Mouse (Mus musculus): ENCODE measurements around the gene Abcc9. TPM values are rescaled to one million over a fixed set of nuclear protein-coding genes. Genes with fewer than 3 reads are reported as not detected.
"Not testable (repeated sequence)": the region's sequence is repeated elsewhere in the genome, so short reads cannot be mapped to it uniquely, and the experiment has no call there.

Gene Abcc9
- polyA plus RNA-seq, 1 experiment from 2014 or later: 2.4 TPM

DNA sequence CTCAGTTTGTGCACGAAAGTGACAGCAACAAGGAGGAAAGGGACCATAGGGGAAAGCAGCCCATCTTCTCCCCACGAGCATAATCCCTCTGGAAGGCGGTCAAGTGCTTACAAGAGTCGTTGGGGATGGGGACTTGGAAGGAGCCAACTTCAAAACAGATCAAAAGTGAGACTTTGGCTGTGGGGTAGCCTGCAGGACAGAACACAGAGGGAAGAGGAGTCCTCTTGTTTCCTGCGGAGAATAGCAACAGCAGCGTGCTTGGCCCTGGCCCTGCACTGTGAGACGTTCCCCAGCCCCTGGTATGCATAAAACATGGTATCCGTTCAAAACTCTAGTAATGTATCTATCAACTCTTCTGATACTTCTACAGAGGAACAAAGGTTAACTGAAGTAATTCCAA, 1.4 kb downstream of the Abcc9 start:
- H3K4me3 ChIP-seq: no peak overlapping the region
- H3K27ac ChIP-seq: no peak overlapping the region
- 60% methylated on average over 8 of the region's 8 CpGs for WGBS (ENCODE audit: insufficient replicate concordance)
- 0 out of 2 replicates have a peak overlapping the region, but pooled peaks have one; percentile 2 for H3K4me2 ChIP-seq
- H3K36me3 ChIP-seq: no peaks in the 10 kb centered on the region
- ATAC-seq: no peak
- H3K4me1 ChIP-seq: no peaks in the 10 kb centered on the region; the same call in 1 of the 2 replicates
- H3K9me3 ChIP-seq (replicated peaks): no peaks in the 10 kb centered on the region
- H3K27me3 ChIP-seq (replicated peaks): peaks cover 10% of the 10 kb centered on the region
- H3K9ac ChIP-seq: no peak overlapping the region

DNA sequence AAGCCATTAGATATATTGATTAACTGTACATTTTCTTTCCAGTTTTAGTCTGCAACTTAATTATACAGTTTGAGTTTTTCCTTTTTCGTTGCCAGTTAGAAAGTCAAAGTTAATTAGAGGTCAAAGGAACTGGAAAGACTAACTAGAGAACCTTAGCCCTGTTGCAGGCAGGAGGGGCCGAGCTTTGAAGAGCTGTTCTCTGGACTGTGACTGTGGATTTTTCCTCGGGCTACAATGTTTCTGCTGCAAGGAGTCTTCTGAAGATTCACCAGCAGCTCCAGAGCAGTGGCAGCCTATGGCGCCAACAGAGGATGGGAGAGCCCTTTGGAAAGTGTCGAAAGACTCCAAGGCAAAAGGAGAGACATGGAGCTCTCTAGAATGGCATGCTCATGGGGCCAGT, 10.0 kb downstream of the Abcc9 start:
- Histone ChIP-seq H3K36me3 (no peaks in the 10 kb centered on the region), H3K27ac (no peak overlapping the region), H3K4me1 (no peaks in the 10 kb centered on the region), H3K27me3 (replicated peaks) (no peaks in the 10 kb centered on the region), H3K9ac (no peak overlapping the region), H3K4me3 (no peak overlapping the region), H3K9me3 (replicated peaks) (no peaks in the 10 kb centered on the region), H3K4me2 (no peak overlapping the region)
- ATAC-seq: no peak
- WGBS (ENCODE audit: insufficient replicate concordance): 67% methylated on average over 5 of the region's 5 CpGs

DNA sequence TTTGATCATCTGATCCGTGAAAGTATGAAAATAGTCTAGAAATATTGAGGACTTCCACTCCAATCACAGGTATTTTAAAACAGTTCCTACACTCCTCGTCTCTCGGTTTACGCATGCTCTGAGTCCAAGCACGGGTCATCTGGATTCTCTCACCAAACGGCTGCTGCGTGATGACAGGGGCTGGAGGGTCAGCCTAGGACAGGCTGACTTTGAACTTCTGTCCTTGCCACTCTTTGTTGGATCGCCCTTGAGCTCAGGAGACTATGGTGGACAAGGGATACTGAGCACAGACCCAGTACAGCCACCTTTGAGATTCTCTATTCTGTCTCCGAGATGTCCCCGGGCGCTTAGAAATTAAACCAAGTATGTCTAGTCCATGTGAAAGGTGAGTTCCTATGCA, 12.4 kb downstream of the Abcc9 start:
- ATAC-seq: no peak
- Histone ChIP-seq H3K9me3 (replicated peaks) (0 out of 2 replicates have a peak, but pooled peaks cover 3% of the 10 kb centered on the region), H3K4me1 (no peaks in the 10 kb centered on the region), H3K27ac (no peak overlapping the region), H3K4me2 (no peak overlapping the region), H3K4me3 (no peak overlapping the region), H3K9ac (no peak overlapping the region), H3K27me3 (replicated peaks) (no peaks in the 10 kb centered on the region), H3K36me3 (0 out of 2 replicates have a peak, but pooled peaks cover 3% of the 10 kb centered on the region)
- WGBS (ENCODE audit: insufficient replicate concordance): 80% methylated on average over 11 of the region's 11 CpGs

DNA sequence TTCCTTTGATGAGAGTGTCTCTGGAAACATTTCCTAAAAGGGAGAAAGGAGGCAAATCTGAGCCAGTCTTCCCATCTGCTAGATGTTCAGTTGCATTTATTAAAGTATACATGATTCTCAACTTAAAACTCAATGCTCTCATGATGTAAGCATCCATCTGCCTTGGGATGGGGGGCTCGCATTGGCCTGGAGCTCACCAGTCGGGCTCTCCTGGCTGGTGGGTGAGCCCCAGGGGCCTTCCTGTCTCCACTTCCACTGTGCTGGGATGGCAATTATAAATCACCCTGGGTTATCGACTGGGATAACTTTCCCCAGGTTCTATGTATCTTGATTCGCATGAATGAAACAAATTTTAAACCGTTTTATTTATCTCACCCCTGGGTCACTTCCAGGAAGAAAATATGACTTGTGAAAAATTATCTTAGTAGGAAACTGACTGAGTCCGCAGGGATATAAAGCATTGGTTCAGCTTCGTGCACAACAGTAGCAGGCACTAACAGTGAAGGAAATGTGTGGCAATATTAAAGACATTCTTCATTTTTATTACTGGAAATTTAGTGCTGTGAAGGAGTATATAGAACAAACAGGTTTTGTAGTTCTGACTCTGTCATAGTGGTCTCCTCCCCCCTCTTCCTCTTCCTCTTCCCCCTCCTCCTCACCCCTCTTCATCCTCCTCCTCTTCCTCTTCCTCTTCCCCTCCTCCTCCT, 19.0 kb downstream of the Abcc9 start:
- Histone ChIP-seq H3K27me3 (replicated peaks) (no peaks in the 10 kb centered on the region), H3K9ac (no peak overlapping the region), H3K4me2 (no peak overlapping the region), H3K36me3 (0 out of 2 replicates have a peak, but pooled peaks cover 3% of the 10 kb centered on the region), H3K9me3 (replicated peaks) (0 out of 2 replicates have a peak, but pooled peaks cover 3% of the 10 kb centered on the region), H3K4me1 (no peaks in the 10 kb centered on the region), H3K27ac (no peak overlapping the region), H3K4me3 (no peak overlapping the region)
- 53% methylated on average over 7 of the region's 7 CpGs for WGBS (ENCODE audit: insufficient replicate concordance)
- ATAC-seq: no peak

DNA sequence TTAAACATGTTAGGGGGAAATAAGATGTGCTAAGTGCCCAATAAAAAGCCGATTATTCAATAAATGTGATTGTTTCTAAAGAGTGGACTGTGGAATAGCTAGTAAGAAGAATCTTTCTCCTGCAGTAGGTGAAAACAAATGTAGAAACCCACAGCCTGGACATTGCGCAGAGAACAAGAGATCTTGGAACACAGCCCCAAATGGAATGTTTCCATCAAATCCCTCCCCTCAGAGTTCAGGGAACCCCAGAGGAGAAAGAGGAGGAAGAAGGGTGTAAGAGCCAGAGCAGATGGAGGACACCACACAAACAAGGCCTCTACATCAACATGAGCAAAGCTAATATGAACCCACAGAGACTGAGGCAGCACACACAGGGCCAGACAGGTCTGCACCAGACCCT, 32.1 kb downstream of the Abcc9 start:
- no peaks in the 10 kb centered on the region for H3K27me3 ChIP-seq (replicated peaks)
- H3K4me3 ChIP-seq: no peak overlapping the region
- H3K4me2 ChIP-seq: no peak overlapping the region
- WGBS (ENCODE audit: insufficient replicate concordance): 79% methylated on average over 2 of the region's 2 CpGs
- H3K27ac ChIP-seq: no peak overlapping the region
- H3K9me3 ChIP-seq (replicated peaks): 0 out of 2 replicates have a peak, but pooled peaks cover 6% of the 10 kb centered on the region
- H3K9ac ChIP-seq: no peak overlapping the region
- peaks cover 4% of the 10 kb centered on the region; the same call in 1 of the 2 replicates for H3K36me3 ChIP-seq
- no peak for ATAC-seq
- H3K4me1 ChIP-seq: no peaks in the 10 kb centered on the region

DNA sequence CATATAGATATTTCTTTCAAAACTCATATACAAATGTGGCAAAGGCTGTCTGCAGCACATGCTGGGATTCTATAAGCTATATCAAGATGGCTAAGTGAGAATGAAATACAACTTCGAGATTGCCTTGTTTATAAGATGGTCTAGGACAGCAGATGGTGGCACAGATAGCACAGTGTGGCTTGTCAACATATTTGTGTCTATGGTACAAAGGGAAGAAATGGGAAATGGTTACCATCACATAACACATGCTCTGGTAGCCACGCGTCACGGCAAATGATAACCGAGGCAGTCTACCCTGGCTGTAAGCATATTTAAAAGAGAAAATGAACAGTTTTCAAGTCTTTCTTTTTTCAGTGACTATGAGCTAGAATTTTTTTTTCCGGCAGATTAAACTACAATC, 32.8 kb downstream of the Abcc9 start:
- no peak for ATAC-seq
- 79% methylated on average over 6 of the region's 6 CpGs for WGBS (ENCODE audit: insufficient replicate concordance)
- H3K27me3 ChIP-seq (replicated peaks): no peaks in the 10 kb centered on the region
- 0 out of 2 replicates have a peak, but pooled peaks cover 6% of the 10 kb centered on the region for H3K9me3 ChIP-seq (replicated peaks)
- peaks cover 4% of the 10 kb centered on the region; the same call in 1 of the 2 replicates for H3K36me3 ChIP-seq
- H3K4me1 ChIP-seq: no peaks in the 10 kb centered on the region
- H3K4me2 ChIP-seq: no peak overlapping the region
- H3K27ac ChIP-seq: no peak overlapping the region
- no peak overlapping the region for H3K9ac ChIP-seq
- H3K4me3 ChIP-seq: no peak overlapping the region

DNA sequence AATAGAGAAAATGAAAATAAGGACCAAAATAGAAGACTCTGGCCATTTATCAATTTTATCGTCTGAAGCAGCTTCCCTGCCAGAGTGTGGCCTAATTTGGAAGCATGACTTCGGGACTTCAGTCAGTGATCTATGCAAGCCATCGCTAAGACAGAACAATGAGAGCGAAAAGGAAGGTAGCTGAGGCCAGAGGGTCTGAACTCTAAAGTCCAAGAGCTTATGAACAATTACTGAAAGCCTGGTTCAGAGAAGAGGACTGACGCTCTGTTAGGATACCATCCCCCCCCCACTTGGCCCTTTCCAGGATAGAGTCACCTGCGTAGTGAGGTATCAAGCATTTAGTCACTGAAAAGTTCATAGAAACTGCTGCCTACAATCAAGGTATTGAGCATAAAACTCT, 33.3 kb downstream of the Abcc9 start:
- H3K27ac ChIP-seq: no peak overlapping the region
- 67% methylated on average over 6 of the region's 6 CpGs for WGBS (ENCODE audit: insufficient replicate concordance)
- no peak for ATAC-seq
- no peaks in the 10 kb centered on the region for H3K27me3 ChIP-seq (replicated peaks)
- no peak overlapping the region for H3K4me2 ChIP-seq
- H3K4me1 ChIP-seq: no peaks in the 10 kb centered on the region
- H3K9me3 ChIP-seq (replicated peaks): 0 out of 2 replicates have a peak, but pooled peaks cover 6% of the 10 kb centered on the region
- peaks cover 4% of the 10 kb centered on the region; the same call in 1 of the 2 replicates for H3K36me3 ChIP-seq
- no peak overlapping the region for H3K4me3 ChIP-seq
- no peak overlapping the region for H3K9ac ChIP-seq

DNA sequence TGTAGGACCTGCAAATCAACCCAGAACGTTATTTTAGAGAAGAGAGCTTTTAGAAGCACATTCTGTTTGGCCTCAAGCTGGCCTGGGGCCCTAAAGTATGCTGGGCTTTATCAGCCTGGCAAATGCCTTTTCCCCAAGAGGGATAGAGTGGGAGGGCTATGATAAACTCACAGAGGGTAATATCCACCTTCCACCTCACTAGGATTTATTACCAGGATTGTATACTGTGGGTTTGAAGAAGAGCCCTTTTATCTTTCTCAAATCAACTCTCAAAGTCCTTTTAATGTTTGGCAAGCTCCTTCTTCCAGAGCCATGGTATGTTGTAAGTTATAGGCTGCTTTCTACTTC, 33.7 kb downstream of the Abcc9 start:
- H3K4me3 ChIP-seq: no peak overlapping the region
- no peaks in the 10 kb centered on the region for H3K27me3 ChIP-seq (replicated peaks)
- H3K27ac ChIP-seq: no peak overlapping the region
- 0 out of 2 replicates have a peak, but pooled peaks cover 2% of the 10 kb centered on the region for H3K9me3 ChIP-seq (replicated peaks)
- ATAC-seq: no peak
- no peaks in the 10 kb centered on the region for H3K4me1 ChIP-seq
- 18% methylated on average over 1 of the region's 1 CpGs for WGBS (ENCODE audit: insufficient replicate concordance)
- no peak overlapping the region for H3K4me2 ChIP-seq
- peaks cover 3% of the 10 kb centered on the region; the same call in 1 of the 2 replicates for H3K36me3 ChIP-seq
- no peak overlapping the region for H3K9ac ChIP-seq

DNA sequence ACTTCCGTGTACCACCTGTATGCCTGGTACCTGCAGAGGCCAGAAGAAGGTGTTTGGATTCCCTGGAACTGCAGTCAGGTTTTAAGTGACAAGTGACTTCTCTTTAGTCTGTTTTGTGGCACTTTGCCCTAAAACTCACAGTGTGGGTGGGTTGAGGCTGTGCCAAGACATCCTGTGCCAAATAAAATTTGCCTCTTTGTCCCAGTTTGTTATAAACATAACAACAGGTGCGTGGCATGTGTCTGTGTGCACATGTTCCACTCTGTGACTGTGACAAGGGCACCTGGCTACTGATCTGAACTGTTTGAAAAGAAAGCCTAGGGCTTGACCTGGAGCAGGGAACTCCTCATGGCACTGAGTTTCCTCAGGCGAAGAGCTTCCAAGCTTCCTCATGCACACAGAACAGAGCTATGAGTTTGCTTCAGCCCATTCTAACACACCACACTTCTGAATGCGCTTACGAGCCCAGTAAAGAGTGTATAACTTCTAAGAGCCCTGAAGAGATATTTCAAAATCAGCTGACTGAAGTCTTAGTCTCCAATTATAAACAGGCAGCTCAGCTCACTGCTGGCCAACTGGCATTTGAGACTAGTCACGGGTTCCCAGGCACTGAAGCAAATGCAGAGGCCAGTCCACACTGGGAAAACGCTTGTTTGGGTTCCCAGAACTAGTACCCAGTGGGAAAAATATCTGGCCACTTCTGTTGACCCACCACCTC, 34.3 kb downstream of the Abcc9 start:
- H3K9ac ChIP-seq: no peak overlapping the region
- WGBS (ENCODE audit: insufficient replicate concordance): 63% methylated on average over 7 of the region's 7 CpGs
- H3K4me3 ChIP-seq: no peak overlapping the region
- no peaks in the 10 kb centered on the region for H3K27me3 ChIP-seq (replicated peaks)
- no peaks in the 10 kb centered on the region for H3K36me3 ChIP-seq
- H3K27ac ChIP-seq: no peak overlapping the region
- H3K9me3 ChIP-seq (replicated peaks): no peaks in the 10 kb centered on the region
- no peak for ATAC-seq
- no peaks in the 10 kb centered on the region for H3K4me1 ChIP-seq
- no peak overlapping the region for H3K4me2 ChIP-seq

DNA sequence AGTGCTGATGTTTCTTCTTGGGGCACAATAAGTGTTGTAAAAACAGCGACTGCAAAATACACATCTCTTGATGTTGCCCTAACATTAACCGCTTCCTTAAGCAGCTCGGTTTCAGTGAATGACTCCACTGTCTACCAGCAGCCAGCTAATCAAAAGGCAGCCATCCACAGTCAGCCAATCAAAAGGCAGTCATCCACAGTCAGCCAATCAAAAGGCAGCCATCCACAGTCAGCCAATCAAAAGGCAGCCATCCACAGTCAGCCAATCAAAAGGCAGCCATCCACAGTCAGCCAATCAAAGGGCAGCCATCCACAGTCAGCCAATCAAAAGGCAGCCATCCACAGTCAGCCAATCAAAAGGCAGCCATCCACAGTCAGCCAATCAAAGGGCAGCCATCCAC, 40.1 kb downstream of the Abcc9 start:
- WGBS (ENCODE audit: insufficient replicate concordance): 81% methylated on average over 3 of the region's 3 CpGs
- ATAC-seq; H3K36me3 ChIP-seq; H3K4me1 ChIP-seq; H3K9ac ChIP-seq; H3K27me3 ChIP-seq (replicated peaks); H3K9me3 ChIP-seq (replicated peaks); H3K4me2 ChIP-seq; H3K4me3 ChIP-seq; H3K27ac ChIP-seq: not testable (repeated sequence)

DNA sequence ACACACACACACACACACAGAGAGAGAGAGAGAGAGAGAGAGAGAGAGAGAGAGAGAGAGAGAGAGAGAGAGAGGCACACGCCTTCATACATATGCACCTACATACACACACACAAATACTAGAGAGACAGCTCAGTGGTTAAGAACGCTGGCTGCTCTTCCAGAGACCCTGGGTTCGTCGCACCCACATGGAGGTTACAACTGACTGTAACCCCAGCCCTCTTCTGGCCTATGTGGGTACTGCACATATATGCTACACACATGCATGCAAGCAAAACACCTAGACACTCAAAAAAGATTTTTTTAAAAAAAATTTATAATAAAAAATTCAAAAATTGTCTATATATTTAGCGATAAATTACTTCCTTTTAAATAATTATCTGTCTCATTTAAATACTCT, 43.1 kb downstream of the Abcc9 start:
- no peak overlapping the region for H3K4me3 ChIP-seq
- WGBS (ENCODE audit: insufficient replicate concordance): 37% methylated on average over 5 of the region's 5 CpGs
- H3K4me1 ChIP-seq: no peaks in the 10 kb centered on the region
- H3K9ac ChIP-seq: no peak overlapping the region
- H3K27ac ChIP-seq: no peak overlapping the region
- no peak for ATAC-seq
- H3K36me3 ChIP-seq: no peaks in the 10 kb centered on the region
- no peaks in the 10 kb centered on the region for H3K27me3 ChIP-seq (replicated peaks)
- H3K9me3 ChIP-seq (replicated peaks): no peaks in the 10 kb centered on the region
- no peak overlapping the region for H3K4me2 ChIP-seq

DNA sequence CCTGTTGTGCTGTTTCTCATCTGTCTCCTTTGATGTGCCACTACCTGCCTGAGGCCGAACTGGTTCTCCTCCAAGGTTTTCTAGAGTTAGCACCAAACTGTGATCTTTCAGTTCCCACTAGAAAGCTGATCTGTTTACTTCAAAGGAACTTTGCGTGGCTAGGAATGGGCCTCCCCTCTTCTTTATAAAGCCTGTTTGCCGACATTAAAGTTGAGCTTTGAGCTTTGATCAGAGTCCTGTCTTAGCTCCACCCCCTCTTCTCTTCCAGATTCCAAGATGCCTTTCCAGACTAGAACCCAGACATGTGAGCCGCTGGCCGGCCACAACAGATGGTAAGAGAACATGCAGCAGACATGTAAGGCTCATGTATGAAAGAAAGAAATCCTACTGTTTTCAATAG, 47.6 kb downstream of the Abcc9 start:
- no peak overlapping the region for H3K27ac ChIP-seq
- H3K9ac ChIP-seq: no peak overlapping the region
- no peaks in the 10 kb centered on the region for H3K36me3 ChIP-seq
- H3K4me3 ChIP-seq: no peak overlapping the region
- H3K4me1 ChIP-seq: peaks cover 2% of the 10 kb centered on the region; the same call in 1 of the 2 replicates
- no peaks in the 10 kb centered on the region for H3K9me3 ChIP-seq (replicated peaks)
- 52% methylated on average over 5 of the region's 5 CpGs for WGBS (ENCODE audit: insufficient replicate concordance)
- H3K27me3 ChIP-seq (replicated peaks): no peaks in the 10 kb centered on the region
- no peak for ATAC-seq
- no peak overlapping the region for H3K4me2 ChIP-seq

Measured in liver, embryonic 12.5 days (tissue).